Mouse (Mus musculus) lung, embryonic 14.5 days (tissue): ENCODE measurements around the gene Cd59b. TPM values are rescaled to one million over a fixed set of nuclear protein-coding genes. Genes with fewer than 3 reads are reported as not detected.

Experiments
- ATAC-seq: fragments of 200-750 bp; cut with Nextera tagmentation; 2 replicates; pipeline ENCODE4 v1.8.0; 2017; ENCODE audit warnings: mild to moderate bottlenecking, moderate TSS enrichment, moderate library complexity; ENCODE audit not compliant: insufficient read depth
- DNase-seq: peaks from one replicate; pipeline ENCODE4 v3.0.0-alpha.2; 2015
- H3K27ac ChIP-seq: fragments of 300-500 bp; sonication (generic); 2 replicates; pipeline ENCODE4 v1.5.1; 2014; ENCODE audit warnings: low read depth, mild to moderate bottlenecking, moderate library complexity
- H3K27me3 ChIP-seq: fragments of 300-500 bp; sonication (generic); 2 replicates; pipeline ENCODE4 v1.6.1; 2014; ENCODE audit warnings: low read length, control low read depth; ENCODE audit not compliant: insufficient read depth
- H3K36me3 ChIP-seq: fragments of 300-500 bp; sonication (generic); 2 replicates; pipeline ENCODE4 v1.6.1; 2014; ENCODE audit warnings: control low read depth; ENCODE audit not compliant: insufficient read depth
- H3K4me1 ChIP-seq: fragments of 300-500 bp; sonication (generic); 2 replicates; pipeline ENCODE4 v1.6.1; 2014; ENCODE audit warnings: antibody characterized with exemption, control low read depth; ENCODE audit not compliant: insufficient read depth
- H3K4me2 ChIP-seq: fragments of 300-500 bp; sonication (generic); 2 replicates; pipeline ENCODE4 v1.6.1; 2014; ENCODE audit warnings: mild to moderate bottlenecking
- H3K4me3 ChIP-seq: fragments of 300-500 bp; sonication (generic); 2 replicates; pipeline ENCODE4 v1.5.1; 2014; ENCODE audit warnings: low read depth, low read length
- H3K9ac ChIP-seq: fragments of 300-500 bp; sonication (generic); 2 replicates; pipeline ENCODE4 v1.6.1; 2014
- H3K9me3 ChIP-seq: fragments of 300-500 bp; sonication (generic); 2 replicates; pipeline ENCODE4 v1.6.1; 2016; ENCODE audit warnings: low read depth, low read length, control low read depth
- CTCF ChIP-seq: IDR thresholded peaks from 2 replicates; pipeline ENCODE4 v1.5.1; 2016; ENCODE audit warnings: antibody characterized with exemption, low read depth
- WGBS: fragments of 180-500 bp; shearing (Covaris S2); extraction: QIAGEN DNeasy Blood & Tissue Kit; methylation state at CpG from one replicate; pipeline ENCODE4 v1.1.7; 2014; 5-methylcytosine and 5-hydroxymethylcytosine counted together
- polyA plus RNA-seq: library from polyadenylated mRNA; unstranded; fragments of >200 nt; fragmentation: Nextera tagmentation; extraction: Ambion mirVana; gene quantifications from 2 replicates; pipeline ENCODE4 v1.2.1, GENCODE M21; 2014

Gene Cd59b
- polyA plus RNA-seq, 1 experiment from 2014 or later, result 4.5 TPM

DNA sequence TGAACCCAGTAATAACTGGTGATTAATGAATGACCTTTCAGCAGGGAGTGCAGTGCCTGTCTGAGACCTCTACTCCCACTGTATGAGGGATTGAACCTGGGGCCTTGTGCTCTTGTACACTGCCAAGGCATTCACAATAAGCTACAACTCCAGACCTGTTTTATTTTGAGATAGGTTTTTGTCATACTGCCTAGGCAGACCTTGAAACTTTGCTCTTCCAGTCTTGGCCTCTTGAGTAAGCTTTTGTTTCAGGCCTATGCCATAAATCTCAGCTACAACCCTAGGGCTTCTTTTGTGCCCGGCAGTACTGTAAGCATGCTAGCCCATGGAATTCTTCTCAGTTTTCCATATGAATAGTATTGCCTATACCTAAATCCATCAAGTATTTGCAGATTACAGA lies 49.4 kb downstream of the Cd59b start:
- Histone ChIP-seq H3K27me3 (no peaks in the 10 kb centered on the region), H3K27ac (no peak overlapping the region), H3K4me1 (0 out of 2 replicates have a peak, but pooled peaks cover 3% of the 10 kb centered on the region), H3K36me3 (no peaks in the 10 kb centered on the region), H3K9me3 (no peaks in the 10 kb centered on the region), H3K9ac (no peak overlapping the region), H3K4me3 (no peak overlapping the region), H3K4me2 (no peak overlapping the region)
- no peak for TF ChIP-seq CTCF
- WGBS, result 74% methylated on average over 1 of the region's 1 CpGs
- DNase-seq (no peak), ATAC-seq (no peak)

- Histone ChIP-seq H3K4me2 (no peak overlapping the region), H3K4me3 (no peak overlapping the region), H3K27me3 (no peaks in the 10 kb centered on the region), H3K27ac (no peak overlapping the region), H3K4me1 (0 out of 2 replicates have a peak, but pooled peaks cover 3% of the 10 kb centered on the region), H3K36me3 (no peaks in the 10 kb centered on the region), H3K9ac (no peak overlapping the region), H3K9me3 (no peaks in the 10 kb centered on the region)
- DNase-seq (no peak), ATAC-seq (no peak)
- TF ChIP-seq CTCF, result peak; percentile 30; the same call in 1 of the 2 replicates
- 44% methylated on average over 6 of the region's 6 CpGs for WGBS
Measured at GRCm38 (mm10) chr2:104120312-104120711, 50.7 kb downstream of the Cd59b start.

DNA sequence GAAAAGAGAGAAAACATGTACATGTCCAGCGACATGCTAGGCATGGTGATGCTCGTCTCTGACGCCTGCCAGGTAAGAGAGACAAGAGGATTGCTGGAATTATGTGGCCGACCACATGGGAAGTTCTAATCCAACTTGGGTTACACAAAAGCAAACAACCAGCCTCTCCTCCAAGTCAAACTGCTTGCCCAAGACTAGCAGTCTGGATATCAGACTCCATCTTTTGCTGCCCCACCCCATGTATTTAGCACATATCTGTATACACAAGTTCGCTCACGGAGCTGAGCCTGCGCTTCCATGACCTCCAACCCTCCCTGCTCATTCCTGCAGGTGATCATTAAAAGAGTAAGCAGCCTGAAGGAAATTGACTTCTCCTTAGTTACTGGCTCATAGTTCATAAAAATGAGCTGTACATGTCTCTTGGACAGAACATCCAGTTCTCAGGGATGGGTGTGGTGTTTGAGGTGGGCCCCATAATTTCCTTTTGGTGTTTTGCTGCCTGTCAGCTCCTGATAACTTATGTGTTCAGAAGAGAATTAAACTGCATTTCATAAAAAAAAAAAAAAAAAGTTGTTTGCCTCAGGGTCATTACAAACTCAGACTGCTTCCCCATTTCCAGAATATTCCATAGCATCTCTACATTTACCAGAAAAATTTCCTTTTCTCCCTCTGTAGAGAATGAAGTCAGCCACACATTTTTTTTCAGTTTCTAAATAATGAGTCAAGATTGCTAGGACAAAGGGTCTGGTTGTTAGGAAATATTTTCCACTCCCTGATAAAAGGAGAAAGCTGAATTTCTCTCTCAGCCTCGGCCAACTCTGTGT lies 52.2 kb downstream of the Cd59b start:
- H3K4me3 ChIP-seq, result peak overlapping the region; percentile 54
- 0 out of 2 replicates have a peak, but pooled peaks cover 3% of the 10 kb centered on the region for H3K4me1 ChIP-seq
- no peak for ATAC-seq
- DNase-seq, result no peak
- H3K9ac ChIP-seq, result no peak overlapping the region
- no peak for TF ChIP-seq CTCF
- H3K27ac ChIP-seq, result peak overlapping the region; percentile 62
- 0 out of 2 replicates have a peak, but pooled peaks cover 3% of the 10 kb centered on the region for H3K27me3 ChIP-seq
- peak overlapping the region; percentile 91 for H3K4me2 ChIP-seq
- H3K9me3 ChIP-seq, result no peaks in the 10 kb centered on the region
- H3K36me3 ChIP-seq, result no peaks in the 10 kb centered on the region
- WGBS, result 70% methylated on average over 8 of the region's 8 CpGs

DNA sequence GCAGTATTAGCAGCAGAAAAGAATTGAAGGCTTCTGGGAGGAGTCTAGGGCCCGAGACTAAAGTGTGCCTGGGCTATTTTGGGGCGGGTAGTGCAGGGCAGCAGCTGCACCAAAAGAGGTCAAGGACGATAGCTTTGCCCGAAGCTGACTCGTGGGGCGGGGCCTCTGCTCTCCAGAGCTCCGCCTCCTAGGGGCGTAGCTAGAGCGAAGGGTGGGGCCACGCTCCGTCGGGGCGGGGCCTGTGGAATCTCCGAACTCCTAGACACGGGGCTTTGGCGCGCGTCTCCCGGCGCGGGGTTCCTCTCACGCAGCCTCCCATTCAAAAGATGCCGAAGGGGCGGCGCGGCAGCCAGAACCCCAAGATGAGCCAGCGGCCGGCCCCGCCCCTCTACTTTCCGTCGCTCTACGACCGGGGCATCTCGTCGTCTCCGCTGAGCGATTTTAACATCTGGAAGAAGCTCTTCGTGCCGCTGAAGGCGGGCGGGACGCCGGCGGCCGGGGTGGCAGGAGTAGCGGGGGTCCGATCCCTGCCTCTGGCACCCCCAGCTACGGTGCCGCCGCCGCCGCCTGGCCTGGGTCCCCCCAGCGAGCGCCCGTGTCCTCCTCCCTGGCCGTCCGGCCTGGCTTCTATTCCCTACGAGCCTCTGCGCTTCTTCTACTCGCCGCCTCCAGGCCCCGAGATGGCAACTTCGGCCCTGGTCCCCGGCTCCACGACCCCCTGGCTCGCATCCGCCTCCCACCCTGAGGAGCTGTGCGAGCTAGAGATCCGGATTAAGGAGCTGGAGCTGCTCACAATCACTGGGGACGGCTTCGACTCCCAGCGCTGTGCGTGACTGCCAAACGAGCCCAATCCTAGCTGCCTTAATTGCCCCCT lies 53.1 kb downstream of the Cd59b start, which contains the start of gene A930018P22Rik:
TSS of gene A930018P22Rik (plus strand) at position 265 of the 874 bp plus-strand sequence.
- Histone ChIP-seq H3K9me3 (no peaks in the 10 kb centered on the region), H3K4me2 (peak within 1 kb of the TSS; percentile 91), H3K27ac (peak within 1 kb of the TSS; percentile 62), H3K4me3 (peak within 1 kb of the TSS; percentile 54), H3K27me3 (0 out of 2 replicates have a peak, but pooled peaks cover 3% of the 10 kb centered on the region), H3K4me1 (0 out of 2 replicates have a peak, but pooled peaks cover 3% of the 10 kb centered on the region), H3K36me3 (no peaks in the 10 kb centered on the region), H3K9ac (peak within 1 kb of the TSS; percentile 74)
- whole genome bisulfite sequencing, result under 1% methylated on average over 74 of the region's 74 CpGs
- DNase-seq (peak; percentile 97), ATAC-seq (peak; percentile 94)
- TF ChIP-seq CTCF, result no peak

GRCm38 (mm10) chr2:104123540-104123939 lies 53.9 kb downstream of the Cd59b start:
- ATAC-seq (no peak), DNase-seq (no peak)
- H3K9ac ChIP-seq, result peak overlapping the region; percentile 74
- no peak overlapping the region for H3K27ac ChIP-seq
- peak overlapping the region; percentile 54 for H3K4me3 ChIP-seq
- peak overlapping the region; percentile 91 for H3K4me2 ChIP-seq
- 0 out of 2 replicates have a peak, but pooled peaks cover 3% of the 10 kb centered on the region for H3K4me1 ChIP-seq
- no peaks in the 10 kb centered on the region for H3K36me3 ChIP-seq
- 0 out of 2 replicates have a peak, but pooled peaks cover 3% of the 10 kb centered on the region for H3K27me3 ChIP-seq
- 37% methylated on average over 3 of the region's 3 CpGs for WGBS
- TF ChIP-seq CTCF, result no peak
- no peaks in the 10 kb centered on the region for H3K9me3 ChIP-seq

- Histone ChIP-seq H3K4me3 (no peak overlapping the region), H3K4me2 (no peak overlapping the region), H3K4me1 (0 out of 2 replicates have a peak, but pooled peaks cover 3% of the 10 kb centered on the region), H3K9me3 (no peaks in the 10 kb centered on the region), H3K27ac (no peak overlapping the region), H3K27me3 (0 out of 2 replicates have a peak, but pooled peaks cover 3% of the 10 kb centered on the region), H3K36me3 (no peaks in the 10 kb centered on the region), H3K9ac (no peak overlapping the region)
- no peak for ATAC-seq
- TF ChIP-seq CTCF, result no peak
- no peak for DNase-seq
- 71% methylated on average over 5 of the region's 5 CpGs for WGBS
Measured at GRCm38 (mm10) chr2:104124071-104124470, 54.4 kb downstream of the Cd59b start.
